Mouse (Mus musculus) heart, postnatal 10 days (tissue): ENCODE results near the gene Kcnip3. TPM values are rescaled to one million over a fixed set of nuclear protein-coding genes. Genes with fewer than 3 reads are reported as not detected.

Source experiments
- DNase-seq, 2 experiments: peaks; one replicate each; pipeline ENCODE4 v3.0.0; 2021
- intact Hi-C: fragments of 180-260 bp; cut with DNase I; formaldehyde crosslinking; loops from one replicate; pipeline ENCODE4 v1.15.1; 2025
- total RNA-seq, 2 experiments: library from RNA; stranded (reverse); gene quantifications; 2 replicates each; pipeline ENCODE4 v1.2.3; 2021

Gene Kcnip3
- total RNA-seq, 2 experiments from 2014 or later = 1.2 to 1.8 TPM

- no peak for DNase-seq
- intact Hi-C loops = no loop called here
These were observed 3.1 kb downstream of the Kcnip3 start for GRCm38 (mm10) chr2:127518831-127519230.

GRCm38 (mm10) chr2:127518273-127518672, 3.6 kb downstream of the Kcnip3 start:
- no peak for DNase-seq

DNA sequence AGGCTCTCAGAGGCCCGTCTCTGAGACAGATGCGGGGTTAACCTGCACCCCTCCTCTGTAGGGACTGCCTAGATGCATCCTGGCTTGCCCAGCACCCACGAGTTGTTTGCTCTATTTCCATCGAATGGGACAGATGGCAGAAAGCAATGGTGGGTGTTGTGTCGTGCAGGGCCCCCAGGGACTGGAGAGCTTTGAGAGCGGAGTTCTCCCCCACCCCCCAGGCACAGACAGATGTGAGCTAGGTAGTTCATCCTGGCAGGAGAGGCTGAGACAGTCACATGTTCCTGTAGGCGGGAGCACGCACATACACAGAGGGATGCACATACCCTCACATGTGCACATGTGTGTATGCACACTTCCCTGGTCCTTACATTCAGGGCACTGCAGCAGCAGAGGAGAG, 4.8 kb downstream of the Kcnip3 start:
- DNase-seq = no peak
- intact Hi-C loops = no loop called here

More at GRCm38 (mm10) chr2:127518273-127518672, 3.6 kb downstream of the Kcnip3 start:
- intact Hi-C loops = no loop called here

DNA sequence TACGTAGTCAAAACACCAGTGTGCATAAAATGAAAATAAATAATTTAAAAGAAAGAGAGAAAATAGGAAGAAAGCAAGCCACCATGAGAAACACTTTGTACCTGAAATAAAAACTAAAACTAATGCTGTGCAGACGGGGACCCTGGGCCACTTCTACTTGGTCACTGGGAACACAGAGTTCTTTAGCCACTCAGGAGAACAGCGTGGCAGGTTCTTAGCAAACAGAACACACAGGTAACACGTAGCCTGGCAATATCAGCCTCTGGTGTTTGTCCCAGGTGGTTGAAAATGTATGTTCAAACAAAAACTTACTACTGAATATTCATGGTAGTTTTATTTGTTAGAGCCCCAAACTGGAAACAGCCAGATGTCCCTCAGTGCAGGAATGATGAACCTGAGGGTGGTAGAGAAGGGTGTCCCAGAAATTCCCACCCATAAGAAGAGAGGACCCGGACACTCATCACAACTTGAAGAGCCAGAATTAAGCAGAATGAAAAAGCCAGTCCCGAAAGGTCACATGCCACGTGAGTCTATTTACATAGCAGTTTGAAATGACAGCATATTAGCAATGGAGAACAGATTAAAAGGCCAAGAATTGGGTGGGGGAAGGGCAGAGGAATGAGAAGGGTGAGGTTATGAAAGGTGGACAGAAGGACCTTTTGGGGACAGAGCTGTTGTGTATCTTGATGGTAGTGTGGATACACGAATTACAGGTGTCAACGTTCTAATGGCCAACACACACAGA, 7.3 kb downstream of the Kcnip3 start:
- intact Hi-C loops = no loop called here
- DNase-seq = no peak

DNA sequence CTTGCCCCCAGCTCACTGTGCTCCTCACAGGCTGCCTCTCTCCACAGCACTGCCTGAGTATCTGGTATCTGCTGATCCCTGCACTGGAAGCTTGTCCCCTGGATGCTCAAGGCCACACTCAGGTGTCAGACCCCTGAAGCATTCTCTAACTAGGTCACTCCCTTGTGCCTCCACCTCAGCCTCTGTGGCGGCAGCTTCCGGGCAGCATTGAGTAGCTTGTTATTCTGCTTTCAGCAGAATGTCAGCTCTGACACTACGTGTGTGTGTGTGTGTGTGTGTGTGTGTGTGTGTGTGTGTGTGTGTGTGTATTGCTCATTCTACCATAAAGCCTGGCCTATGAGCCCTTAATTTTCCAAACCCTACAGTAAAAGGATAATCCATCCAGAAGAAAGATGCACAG, 8.7 kb downstream of the Kcnip3 start:
- no peak for DNase-seq
- intact Hi-C loops = no loop called here

- DNase-seq = no peak
- intact Hi-C loops = no loop called here
These were observed 10.5 kb downstream of the Kcnip3 start for GRCm38 (mm10) chr2:127511426-127511825.

DNA sequence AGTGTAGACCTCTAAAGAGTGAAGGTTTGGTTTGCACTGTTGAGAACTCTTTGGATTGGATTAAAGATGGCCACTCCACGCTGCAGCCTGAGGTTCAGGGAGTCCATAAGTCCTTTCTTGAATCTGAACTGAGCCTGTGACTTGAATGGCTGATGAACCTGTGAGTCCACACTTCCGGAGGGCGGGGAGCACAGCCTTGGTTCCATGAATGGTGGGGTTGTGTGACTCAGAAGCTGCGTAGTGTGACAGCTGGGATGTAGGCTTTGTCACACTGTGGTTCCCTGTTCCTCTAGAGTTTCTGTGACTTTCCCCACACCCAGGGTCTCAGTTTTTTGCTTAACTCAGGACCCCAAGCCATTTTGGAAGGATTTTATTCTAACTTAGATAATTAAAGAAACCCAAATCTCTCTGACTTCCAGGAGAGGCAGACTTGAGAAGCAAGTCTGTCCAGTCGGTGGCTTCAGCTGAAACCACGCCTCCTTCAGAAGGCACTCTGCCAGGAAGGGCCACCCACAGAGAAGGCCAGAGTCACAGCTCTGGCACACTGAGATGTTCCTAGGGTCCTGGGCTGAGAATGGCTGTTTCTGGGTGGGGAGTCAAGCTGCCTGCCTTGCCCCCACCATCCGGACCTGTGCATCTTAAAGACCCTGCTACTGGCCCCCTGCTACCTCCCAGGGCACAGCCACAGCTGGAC, 13.8 kb downstream of the Kcnip3 start:
- no peak for DNase-seq
- intact Hi-C loops = loop anchor here (1.0 kb wide), 1 partner anchor 51 kb away; no protein-coding TSS in a partner anchor

- intact Hi-C loops = loop anchor here (1.0 kb wide), 1 partner anchor 52 kb away; no protein-coding TSS in a partner anchor
- peak; percentile 75 to 90 for DNase-seq
These were observed 14.7 kb downstream of the Kcnip3 start for GRCm38 (mm10) chr2:127507077-127507774.

GRCm38 (mm10) chr2:127506131-127506632, 15.7 kb downstream of the Kcnip3 start:
- intact Hi-C loops = no loop called here

DNA sequence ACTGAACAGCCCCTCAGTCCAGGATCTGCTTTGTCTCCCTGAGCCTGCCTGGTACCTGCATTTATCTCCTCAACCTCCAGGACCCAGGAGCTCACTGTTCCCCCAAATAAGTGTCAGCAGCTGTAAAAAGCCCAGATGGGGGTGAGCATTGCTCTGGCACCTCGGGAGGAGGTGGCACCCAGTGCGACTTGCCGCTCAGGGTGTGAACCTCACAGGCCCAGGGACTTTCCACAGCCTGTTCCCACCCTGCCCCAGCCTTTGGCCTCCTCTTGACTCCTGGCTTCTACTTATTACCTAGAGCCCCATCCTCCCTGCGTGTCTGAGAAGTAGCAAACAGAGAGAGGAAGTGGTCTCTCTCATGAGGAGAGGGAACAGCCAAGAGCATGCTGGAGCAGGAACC, 16.7 kb downstream of the Kcnip3 start:
- intact Hi-C loops = no loop called here

More at GRCm38 (mm10) chr2:127506131-127506632, 15.7 kb downstream of the Kcnip3 start:
- DNase-seq = no peak

GRCm38 (mm10) chr2:127503751-127504549, 17.9 kb downstream of the Kcnip3 start:
- intact Hi-C loops = loop anchor here (5.0 kb wide), 1 partner anchor 142 kb away; the partner anchor contains the start of gene Adra2b

More for the DNA sequence above, 16.7 kb downstream of the Kcnip3 start:
- DNase-seq = no peak

GRCm38 (mm10) chr2:127501061-127501460, 20.8 kb downstream of the Kcnip3 start:
- DNase-seq = peak; percentile 62 to 80
- intact Hi-C loops = loop anchor here (1.0 to 5.0 kb wide), 2 partner anchors 39 to 139 kb away; partner anchors contain the start of gene Adra2b

More at GRCm38 (mm10) chr2:127503751-127504549, 17.9 kb downstream of the Kcnip3 start:
- no peak for DNase-seq

DNA sequence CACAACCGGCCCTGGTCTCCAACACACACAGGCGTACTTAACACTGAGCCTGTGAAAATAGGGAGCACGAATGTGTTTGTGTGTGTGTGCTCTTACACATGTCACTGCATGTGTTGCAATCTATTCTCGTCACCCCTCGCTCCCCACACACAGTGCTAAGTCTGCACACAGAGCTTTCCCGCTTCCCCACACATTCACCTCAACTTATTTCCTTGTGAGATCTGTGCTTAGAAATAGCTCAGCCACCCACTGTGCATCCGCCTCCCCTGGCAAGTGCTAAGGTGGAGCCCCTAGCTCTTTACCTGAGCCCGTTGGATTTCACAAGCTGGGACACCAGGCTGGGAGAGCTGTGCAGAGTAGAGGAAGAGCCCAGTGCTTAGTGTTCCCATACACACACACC, 23.1 kb downstream of the Kcnip3 start:
- intact Hi-C loops = no loop called here

GRCm38 (mm10) chr2:127496321-127496720, 25.6 kb downstream of the Kcnip3 start:
- DNase-seq = no peak
- intact Hi-C loops = no loop called here

More for the DNA sequence above, 23.1 kb downstream of the Kcnip3 start:
- DNase-seq = no peak

DNA sequence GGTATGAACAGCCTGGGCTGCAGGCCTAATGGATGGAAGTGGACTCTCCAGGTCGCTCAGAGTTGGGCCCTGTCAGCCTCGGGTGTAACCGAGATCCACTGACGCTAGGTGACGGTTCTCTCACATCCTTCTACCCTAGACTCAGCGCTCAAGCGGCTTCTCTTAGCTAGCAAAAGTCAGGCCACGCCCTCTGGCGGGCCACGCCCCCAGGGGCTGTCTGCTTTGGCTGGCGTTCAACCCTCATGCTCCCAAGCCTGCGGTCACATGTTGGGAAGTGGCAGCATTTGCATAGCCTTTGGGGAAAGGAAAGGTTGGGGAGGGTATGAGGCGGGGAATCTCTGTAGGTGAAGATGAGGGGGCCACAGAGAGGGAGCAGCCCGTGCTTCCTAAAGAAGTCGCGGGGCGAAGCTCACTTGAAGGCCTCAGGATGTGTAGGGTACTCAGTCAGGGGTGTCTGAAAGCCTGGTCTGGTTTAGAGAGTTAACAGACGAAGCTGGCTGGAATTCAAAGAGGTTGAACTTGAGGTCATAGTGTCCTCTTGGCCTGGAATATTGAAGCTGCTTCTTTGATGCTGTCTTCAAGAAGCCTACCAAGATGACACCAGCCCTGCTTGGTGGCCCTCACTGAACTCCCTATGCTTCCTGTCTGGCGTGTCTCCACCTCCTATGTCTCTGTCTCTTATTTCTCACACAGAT, 37.3 kb downstream of the Kcnip3 start:
- DNase-seq = peak; percentile 76 to 78

DNA sequence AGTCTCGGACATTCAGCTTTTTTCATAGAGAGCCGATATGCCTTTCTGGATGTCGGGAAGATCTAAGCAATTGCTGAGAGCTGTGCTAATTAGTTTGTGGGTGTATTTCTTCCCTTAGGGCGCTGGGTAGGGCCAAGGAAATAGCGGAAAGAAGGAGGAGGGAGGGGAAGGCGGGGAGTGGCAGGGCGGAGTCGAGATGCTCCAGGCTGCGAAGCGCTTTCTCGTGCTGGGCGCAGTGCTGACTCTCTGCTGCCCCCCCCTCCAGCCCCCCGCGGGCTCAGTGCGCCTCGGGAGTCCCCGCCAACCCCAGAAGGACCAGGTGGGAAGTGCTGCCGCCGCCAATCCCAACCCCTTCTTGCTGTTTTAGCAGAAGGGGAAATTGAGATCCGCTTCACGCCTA, 38.9 kb downstream of the Kcnip3 start:
- intact Hi-C loops = no loop called here
- DNase-seq = peak; percentile 27 to 29

More for the DNA sequence above, 37.3 kb downstream of the Kcnip3 start:
- intact Hi-C loops = no loop called here

DNA sequence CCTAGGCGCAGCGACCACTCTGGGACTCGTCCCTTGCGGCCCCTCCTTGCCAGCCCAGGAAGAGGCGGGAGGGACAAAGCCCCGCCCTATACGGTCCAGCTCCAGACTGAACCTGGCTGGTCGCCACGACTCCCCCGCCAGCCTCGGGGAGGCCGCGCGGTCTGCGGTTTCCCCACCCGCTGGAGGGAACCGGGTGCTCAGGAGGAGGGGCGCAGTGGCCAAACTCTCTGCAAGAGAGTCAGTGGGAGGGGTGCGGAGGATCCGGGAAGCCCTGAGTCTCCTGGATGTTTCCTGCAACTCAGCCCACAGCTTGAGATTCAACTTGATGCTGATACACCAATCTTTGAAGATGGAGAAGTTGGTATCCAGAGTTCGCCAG, 39.4 kb downstream of the Kcnip3 start:
- peak; percentile 83 to 86 for DNase-seq
- intact Hi-C loops = no loop called here

DNA sequence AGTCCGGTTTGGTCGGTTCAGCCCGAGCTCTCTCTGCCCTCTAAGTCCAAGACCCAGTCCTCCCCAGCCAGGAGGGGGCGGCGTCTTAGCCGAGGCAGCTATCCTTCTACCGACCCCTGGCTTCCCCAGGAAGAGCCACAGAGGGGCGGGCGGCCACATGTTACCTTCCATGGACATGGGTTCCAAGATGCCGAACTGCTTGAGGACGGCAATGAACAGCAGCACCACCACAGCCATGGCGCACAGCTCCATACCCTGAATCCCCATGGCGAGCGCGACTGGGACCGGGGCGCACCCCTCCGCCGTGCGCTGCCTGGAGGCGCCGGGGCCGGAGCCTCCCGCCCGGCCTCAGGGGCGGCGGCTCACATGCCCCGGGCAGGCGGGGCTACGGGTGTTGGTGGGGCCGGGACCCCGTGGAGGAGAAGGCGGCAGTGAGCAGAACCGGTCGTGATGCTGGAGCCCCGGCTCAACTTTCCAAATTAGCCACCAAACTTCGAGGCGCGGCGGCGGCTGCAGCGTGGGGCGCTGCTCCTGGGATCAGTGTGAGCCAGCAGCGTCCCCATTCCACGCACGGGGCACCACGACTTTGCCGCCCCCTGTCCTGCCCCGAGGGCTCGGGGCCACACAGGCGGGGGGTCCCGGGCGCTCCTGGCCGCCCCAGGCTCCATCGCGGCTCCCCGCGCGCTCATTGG, 39.9 kb downstream of the Kcnip3 start:
- DNase-seq = peak; percentile 21 to 31
- intact Hi-C loops = no loop called here

DNA sequence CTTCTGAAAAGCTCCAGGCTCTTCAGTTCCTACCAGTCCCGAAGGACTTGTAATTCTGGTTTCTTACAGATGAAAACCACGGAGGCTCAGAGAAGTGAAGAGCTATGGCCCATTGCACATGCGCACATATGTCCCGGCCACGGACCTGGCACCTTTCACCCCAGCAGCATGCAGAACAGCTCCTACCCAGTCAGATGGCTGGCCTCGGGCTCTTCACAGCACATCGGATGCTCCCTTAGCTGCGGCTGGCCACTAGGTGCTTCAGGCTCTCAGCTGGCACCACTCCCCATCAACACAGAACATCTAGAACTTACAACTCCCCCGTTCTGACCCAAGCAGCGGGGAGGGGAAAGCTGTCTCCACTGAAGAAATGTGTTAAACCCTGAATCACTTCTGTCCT, 42.1 kb downstream of the Kcnip3 start:
- DNase-seq = no peak
- intact Hi-C loops = no loop called here
